Mouse (Mus musculus) spleen, embryonic (tissue): ENCODE results near the gene Hk3.

Experiments used
- CTCF ChIA-PET: fragments of 350-600 bp; sonication (Branson Sonifier 250); formaldehyde crosslinking; loops from one replicate; lab custom pipeline; 2022; lab: Charles Lee

Gene Hk3

DNA sequence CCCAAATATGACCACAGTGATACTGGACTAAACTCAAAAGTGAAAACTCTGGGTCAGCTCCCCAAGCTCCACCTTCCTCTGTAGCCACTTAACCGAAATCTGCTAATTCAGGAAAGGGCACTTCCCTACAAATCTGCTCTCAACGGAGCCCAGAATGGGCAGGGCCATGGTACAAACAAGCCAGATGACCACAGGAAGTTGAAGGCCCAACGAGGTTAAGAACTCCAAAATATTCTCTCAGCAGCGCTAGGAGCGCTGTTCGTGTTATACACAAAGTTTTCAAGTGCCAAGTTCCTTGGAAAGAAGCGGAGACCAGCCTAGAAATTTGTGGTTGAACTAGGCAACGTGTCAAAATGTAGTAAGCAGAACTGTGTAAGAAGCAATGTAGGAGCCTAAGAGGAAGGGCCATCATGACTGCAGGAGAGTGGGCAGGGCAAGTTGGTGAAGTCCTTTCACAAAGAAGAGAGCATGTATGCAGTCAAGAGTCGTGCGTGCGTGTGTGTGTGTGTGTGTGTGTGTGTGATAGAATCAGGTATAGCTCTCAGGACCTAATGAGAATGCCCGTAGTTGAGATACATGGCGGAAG lies at the start of gene Hk3:
Hk3 (minus strand) TSS at position 192 of the 586 bp plus-strand sequence.
- CTCF ChIA-PET: interaction anchor here (0.7 kb wide), 1 partner anchor 246 kb away, joined by 4 read pairs; no protein-coding TSS in a partner anchor

DNA sequence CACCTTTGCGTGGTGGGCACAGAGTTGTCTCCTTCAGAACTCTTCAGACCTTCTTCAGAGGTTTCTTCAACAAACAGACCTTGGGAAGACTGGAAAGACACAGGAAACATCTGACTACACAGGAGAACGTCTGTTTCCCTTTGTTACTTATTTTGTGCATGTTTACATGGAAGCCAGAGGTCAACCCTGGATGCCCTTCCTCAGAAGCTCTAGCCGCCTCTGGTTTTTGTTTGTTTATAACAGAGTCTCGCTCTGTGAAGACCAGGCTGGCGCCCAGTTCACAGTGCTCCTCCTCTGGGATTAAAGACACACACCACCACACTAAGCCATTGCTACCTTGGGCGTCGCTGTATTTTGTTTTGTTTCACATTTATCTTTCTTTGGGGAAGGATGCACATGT lies 48.5 kb upstream of the Hk3 start:
- CTCF ChIA-PET: no interaction called here

DNA sequence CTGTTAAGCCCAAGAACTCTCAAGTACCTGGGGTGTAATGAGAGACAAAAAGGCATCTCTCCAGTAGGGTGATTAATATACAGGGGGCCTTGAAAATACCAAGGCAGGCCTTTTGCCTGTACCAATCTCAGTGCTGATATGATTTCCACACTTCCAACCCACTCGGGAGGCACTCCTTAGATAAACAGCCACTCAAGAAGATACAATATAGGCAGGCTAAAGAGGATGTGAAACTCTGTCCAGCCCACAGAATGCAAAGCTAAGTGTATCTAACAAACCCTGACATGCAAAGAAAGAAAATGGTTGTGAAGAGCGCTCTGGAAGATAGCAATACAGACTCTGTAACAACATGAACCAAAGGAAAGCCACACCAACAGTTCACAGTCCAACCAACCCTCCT lies 42.1 kb upstream of the Hk3 start:
- CTCF ChIA-PET: no interaction called here

DNA sequence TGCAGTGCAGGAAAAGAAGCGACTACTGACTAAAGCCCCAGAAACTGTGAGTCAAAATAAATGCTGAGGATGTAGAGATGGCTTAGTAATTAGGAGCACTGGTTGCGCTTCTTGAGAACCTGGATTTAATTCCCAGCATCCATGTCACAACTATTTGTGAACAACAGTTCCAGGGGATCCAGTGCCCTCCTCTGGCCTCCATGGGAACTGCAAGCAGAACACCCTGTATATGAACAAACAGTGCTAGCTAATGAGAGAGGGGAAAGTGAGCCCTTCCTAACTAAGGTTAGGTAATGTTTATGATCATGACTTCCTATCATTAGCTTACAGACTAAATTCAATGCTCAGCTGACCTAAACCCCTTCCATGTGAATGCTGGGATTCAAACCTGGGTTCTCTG lies 36.9 kb upstream of the Hk3 start:
- CTCF ChIA-PET: interaction anchor here (0.5 kb wide), 1 partner anchor 11 kb away, joined by 3 read pairs; no protein-coding TSS in a partner anchor

DNA sequence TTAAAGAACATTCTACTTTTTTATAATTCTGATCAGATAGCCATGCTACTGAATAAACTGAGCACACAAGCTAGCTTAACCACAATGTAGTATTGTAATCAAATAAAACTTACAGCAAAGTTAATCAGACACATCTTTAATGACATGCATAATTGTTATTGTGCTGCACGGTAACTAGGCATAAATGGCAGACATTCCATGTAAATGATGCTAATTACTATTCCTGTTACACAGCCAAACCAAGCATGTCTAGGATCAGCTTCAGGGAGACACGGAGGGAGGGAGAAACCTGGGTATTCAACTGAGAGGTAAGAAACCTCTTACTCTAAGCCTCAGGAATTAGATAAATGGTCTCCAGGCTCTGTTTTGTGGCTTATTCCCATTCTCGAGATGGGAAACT lies 26.5 kb upstream of the Hk3 start:
- CTCF ChIA-PET: no interaction called here

DNA sequence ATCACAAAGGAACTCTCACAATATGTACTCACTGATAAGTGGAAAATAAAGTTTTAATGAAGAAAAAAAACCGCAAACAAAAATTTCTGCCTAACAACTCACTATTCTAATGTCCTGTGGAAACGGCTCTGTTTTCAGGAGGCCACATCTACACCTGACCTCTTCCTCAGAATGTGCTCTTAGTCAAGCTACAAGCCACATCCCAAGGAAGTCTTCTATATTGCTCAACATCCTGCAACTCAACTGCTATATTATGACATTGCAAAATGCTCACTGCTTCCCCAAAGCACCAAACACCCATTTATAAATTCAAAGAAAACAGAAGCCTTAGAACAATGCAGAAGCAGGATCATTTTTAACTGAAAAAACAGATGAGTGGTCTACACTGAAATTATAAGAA lies 18.8 kb upstream of the Hk3 start:
- CTCF ChIA-PET: no interaction called here

DNA sequence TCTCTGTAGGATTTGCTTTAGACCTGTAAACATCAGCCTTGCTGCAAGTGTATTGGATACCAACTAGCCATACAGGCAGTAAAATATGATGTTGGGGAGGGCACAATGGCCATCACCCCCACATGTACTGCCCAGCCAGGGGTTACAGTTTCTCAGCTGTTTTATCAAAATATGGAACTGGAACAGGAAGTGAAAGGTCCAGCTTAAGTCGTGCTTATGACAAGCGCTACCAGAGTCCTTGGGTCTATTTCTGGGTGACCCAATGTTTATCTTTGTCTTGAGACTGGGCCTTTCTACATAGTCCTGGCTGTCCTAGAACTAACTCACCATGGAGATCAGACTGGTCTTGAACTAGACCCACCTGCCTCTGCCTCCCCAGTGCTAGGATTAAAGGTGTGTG lies 3.0 kb upstream of the Hk3 start:
- CTCF ChIA-PET: interaction anchor here (0.8 kb wide), 1 partner anchor 39 kb away, joined by 3 read pairs; no protein-coding TSS in a partner anchor

DNA sequence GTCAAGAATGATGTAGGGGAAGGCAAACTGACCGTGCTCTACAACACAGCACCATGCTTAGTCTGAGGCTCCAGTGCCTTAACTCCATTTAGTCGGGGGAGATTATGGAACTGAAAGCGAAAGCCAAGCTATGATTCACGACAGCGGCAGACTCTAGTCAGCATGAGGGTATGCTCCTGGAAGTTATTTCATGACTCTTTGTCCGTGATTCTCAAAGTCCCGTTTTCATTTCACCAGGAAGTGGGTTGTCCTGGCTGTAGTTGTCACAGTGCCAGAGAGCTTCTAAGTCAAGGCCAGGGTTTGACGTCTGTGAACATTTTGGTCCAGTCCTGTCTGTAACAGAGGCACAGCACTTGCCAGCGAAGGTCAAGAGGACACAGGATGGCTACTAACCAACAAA lies 1.5 kb upstream of the Hk3 start:
- CTCF ChIA-PET: interaction anchor here (0.6 kb wide), 1 partner anchor 649 kb away, joined by 6 read pairs; no protein-coding TSS in a partner anchor

DNA sequence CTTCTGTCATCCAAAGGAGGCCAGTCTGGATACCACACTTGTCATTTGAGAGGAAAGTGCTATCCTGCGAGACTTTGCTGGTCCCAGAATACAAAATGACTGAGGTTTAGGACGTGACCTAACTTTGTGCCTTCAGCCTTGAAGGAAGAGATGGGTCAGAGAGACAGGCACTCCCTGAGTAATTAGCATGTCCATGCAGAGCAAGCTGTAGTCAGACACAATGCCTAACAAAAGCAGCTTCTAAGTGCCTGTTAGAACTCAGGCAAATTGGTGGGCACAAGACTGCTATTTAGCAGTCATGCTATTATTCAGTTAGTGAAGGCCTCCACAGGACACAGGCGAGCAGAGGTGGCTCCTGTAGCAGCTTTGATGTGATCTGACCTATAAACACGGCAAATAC lies 1.1 kb upstream of the Hk3 start:
- CTCF ChIA-PET: interaction anchor here (0.6 kb wide), 1 partner anchor 650 kb away, joined by 6 read pairs; no protein-coding TSS in a partner anchor

DNA sequence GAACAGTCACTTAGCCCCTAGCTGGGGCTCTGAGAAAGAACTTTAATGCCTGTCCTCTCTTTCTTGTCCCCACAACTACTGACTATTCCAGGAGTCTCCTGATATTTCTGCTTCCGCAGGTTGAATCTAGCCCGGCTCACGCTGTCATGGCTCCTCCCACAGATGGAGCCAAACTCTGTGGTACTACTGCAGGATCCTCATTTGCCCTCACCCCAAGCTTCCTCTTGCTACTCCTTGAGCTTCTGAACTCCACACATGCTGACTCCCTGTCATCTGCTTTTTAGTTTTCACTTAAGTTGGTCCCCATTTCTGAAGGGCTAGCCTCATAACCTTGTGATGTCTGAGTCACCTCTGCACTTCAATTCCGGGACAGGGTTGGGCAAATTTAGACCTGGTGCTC lies 1.1 kb downstream of the Hk3 start:
- CTCF ChIA-PET: no interaction called here

DNA sequence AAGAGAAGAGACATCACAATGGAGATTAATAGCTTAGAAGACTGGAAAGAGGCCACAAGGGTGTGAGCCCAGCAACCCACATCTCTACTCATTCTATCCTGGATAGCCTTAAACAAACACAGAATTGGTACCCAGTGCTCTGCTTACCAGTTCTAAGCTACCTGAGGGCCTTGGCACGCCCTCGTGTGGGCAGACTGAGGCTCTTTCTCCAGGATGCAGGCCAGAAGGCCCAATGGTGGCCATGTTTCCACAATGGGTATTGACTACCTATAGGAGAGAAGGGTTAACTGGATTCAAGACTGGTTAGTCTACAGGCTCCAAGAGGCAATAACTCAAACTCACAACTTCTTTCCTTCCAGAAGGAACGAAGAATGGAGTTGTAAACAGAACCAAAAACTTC lies 2.0 kb downstream of the Hk3 start:
- CTCF ChIA-PET: no interaction called here

DNA sequence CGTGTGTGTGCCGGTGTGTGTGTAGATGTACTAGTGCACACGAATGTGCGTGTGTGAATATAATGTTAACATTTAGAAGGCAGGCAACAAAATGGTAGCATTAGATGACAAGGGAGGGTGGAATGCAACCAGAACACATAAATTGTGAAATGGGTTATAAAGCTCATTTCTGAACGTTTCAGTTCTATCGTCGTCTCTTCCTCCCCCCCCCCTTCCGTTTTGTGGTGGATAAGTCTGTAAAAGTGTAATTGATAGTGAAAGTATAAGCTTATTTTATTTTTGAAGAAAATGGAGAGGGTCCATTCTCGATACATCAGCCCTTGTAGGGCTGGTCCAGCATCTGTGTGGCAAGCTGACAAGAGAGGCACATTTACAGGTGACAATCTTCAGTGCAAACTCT lies 2.5 kb downstream of the Hk3 start:
- CTCF ChIA-PET: interaction anchor here (0.6 kb wide), 1 partner anchor 164 kb away, joined by 3 read pairs; no protein-coding TSS in a partner anchor

DNA sequence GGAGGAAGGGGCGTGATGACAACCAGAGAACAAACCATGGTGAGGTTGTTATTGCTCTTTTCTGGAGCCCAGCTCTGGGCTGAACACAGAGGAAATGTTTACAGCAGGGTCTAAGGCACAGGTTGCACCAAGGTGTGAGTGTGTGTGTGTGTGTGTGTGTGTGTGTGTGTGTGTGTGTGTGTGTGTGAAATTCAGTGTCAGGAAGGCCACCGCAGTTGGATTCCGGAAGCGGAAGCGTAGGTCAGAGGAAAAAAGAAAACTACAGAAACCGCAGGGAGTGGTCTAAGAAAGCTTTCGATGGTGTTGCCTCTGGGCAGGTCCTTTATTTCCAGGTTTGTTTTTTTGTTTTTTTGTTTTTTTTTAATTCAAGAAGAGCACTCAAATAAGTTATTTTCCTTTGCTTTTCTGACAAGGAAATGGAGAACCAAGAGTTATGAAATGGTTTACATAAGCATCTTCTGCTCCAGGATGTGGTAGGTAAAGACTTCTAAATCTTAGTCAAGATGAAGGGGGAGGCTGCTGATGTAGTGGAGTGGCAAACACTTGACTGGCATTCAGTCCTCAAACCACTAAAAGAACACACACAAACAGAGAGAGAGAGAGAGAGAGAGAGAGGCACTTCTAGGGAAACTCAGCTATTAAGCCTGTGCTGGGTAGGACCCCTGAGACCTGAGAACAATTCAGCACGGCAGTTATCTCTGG lies 3.1 kb downstream of the Hk3 start:
- CTCF ChIA-PET: interaction anchor here (0.6 kb wide), 1 partner anchor 164 kb away, joined by 3 read pairs; no protein-coding TSS in a partner anchor

DNA sequence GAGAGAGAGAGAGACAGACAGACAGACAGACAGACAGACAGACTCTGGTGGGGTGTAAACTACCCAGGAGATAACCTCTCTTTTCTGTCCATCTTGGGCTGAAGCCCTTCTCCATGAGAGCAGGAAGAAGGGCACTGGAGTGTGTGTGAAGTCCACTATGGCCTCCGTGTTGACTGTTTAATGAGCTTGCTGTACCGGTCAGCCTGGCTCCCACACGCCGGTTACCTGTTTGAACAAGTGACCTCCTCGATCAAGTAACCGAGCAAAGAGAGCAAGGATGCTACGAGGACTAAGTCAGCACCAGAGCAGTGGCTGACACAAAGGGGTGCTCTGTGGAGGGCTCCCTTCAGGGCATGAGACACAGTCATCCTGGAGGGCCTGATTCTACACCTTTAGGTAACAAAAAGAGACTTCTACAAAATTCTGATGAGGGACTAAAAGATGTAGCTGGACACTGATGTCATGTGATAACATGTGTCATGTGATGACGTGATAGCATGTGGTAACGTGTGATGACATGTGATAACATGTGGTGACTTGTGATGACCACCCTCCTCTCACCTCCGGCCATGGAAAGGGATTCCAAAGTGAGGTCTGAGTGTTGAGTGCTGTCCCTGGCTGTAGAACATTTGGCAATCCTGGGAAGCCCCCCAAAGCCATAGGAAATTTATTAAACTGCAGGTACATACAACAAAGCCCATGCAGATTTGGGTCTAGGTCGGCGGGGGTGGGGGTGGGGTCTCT lies 3.9 kb downstream of the Hk3 start:
- CTCF ChIA-PET: interaction anchor here (0.7 kb wide), 1 partner anchor 952 kb away, joined by 5 read pairs; no protein-coding TSS in a partner anchor

DNA sequence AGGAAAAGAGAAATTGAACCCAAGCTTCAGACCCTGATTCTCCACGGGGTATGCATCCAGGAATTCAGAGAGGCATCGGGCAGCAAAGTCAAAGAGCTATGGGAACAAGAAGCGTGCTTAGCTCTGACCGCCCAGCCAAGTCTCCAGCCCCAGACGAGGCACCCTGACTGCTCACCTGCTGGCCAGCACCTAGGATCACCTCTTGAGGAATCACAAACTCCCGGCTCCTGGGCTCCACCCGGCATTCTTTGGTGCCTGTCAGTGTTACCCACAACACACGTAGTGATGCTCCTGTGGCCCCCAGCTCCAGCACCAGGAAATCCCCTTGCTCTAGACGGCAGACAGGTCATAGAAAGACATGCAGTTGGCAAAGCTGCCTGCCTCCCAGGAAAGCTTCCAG lies 6.7 kb downstream of the Hk3 start:
- CTCF ChIA-PET: no interaction called here

DNA sequence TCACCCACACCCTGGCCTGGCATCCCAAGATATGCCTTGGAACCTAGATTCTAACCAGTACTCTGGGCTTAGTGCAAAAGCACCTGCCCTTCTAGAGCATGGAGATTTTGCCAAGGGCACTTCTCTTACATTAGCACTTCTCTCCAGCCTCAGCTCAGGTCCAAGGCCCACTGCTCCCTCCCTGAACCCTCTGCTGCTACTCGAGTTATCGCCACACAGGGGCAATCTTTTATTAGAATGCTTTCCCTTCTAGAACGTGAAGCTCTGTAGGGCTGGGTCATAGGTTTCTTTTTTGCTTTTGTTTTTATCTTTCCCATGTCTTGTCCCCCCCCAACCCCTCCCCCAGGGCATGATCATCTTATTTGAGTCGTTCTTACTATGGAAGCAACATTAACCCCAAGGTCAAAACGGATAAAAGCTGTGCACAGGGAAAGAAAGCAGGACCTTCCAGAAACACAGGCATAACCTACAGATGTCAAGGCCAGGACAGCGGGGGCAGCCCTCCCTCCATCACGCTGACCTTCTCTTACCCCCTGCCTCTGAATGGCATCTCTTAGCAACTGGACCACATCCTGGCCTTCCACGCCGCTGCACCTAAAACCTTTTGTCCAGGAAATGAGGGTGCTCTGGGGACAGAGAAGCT lies 7.4 kb downstream of the Hk3 start:
- CTCF ChIA-PET: no interaction called here

DNA sequence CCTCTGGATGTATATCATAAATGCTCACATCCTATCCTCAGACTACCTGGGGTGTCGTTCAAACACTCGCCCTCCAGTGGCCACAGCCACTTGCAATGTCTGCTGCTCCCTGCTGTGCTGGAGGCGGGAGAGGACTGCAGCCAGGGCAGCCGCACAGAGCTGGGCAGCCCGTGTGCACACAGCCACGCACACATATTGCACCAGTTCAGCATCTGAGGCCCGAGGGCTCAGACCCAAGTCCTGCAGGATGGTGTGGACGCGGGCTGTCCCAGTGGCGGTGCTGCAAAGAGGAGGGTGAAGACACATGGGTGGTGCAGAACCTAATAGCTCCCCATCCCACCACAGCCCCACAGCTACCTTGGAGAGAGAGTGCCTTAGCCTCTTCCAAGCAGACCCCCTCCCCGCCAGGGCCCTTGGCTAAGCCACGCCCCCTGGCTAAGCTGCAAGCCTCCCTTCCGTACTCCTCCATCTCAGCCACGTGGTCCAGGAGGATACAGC lies 9.2 kb downstream of the Hk3 start:
- CTCF ChIA-PET: no interaction called here

DNA sequence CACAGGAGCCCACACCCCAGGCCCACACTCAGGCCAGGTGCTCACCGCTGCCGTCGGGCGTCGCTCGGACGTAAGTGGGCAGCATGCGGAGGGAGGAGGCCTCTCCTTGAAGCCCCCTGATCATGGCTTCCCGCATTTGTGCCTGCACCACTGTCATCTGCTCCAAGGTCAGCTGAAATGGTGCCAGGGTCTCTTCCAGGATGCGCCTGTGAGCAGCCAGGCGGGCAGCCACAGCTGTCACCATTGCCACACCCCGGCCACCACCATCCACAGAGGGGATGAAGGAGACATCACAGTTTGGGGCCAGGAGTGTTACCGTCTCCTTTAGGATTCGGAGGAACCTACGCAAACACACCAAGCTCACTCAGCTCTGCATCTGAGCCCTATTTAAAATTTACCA lies 10.1 kb downstream of the Hk3 start:
- CTCF ChIA-PET: no interaction called here

DNA sequence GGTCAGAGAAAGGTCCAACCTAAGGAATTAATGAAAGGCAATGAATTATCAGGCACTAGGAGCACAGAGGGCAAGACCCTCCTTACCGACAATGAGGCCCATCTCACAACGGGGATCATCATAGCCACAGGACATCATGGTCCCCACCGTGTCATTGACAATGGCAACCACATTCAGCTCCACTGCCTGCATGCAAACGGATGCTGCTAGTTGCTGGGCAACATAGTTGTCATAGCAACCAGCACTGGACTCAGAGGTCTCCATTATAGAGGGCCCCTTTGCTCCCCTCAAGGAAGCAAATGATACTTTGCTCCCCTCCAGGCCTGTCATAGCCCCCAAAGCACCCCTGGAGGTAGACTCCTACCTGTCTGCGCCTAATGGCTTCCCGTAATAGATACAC lies 12.6 kb downstream of the Hk3 start:
- CTCF ChIA-PET: no interaction called here

DNA sequence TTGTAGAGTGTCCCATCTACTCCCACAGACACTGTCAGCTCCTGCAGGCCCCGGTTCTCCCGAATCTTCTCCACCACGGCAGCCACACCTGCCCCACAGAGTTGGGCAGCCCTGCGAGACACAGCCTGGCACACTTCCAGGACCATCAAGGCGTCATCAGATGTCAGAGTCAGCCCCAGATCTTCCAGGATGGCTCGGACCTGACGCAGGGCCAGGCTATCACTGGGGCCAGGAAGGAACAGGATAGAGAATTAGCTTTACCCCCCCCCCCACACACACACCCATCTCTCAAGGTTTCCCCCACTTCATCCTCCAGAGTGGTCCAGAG lies 14.8 kb downstream of the Hk3 start:
- CTCF ChIA-PET: no interaction called here

DNA sequence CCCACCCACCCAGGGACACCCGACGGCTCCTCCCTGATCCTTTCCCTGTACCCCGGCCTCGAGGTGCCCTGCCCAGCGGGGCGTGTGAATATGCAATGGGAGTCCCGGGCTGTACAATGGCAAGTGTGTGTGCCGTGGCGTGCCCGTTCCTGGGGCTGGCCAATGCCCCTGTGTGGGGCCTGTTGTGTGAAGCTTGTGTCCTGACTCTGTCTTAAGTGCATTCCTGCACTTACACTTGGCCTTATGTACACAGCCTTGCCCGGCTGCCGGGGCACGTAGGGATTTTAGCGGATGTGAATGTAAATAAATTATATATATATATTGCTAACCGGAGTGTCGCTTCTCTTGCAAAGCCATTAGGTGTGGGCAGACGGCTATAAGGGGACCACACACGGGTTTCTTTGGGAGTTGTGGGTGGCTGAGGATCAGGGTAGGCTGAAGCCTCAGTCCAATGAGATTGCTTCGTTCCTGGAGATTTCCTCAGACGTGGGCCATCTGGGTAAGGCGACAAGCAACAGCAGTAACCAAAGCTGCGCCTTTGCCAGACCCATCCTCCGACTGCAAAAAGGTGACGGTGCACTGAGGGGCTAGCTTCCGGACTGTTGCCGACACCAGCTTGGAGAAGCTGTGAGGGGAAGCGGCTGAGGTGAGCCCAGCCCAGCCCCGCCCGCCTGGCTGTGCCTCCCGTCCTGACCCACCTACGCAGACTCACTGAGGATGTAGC lies 15.3 kb downstream of the Hk3 start:
- CTCF ChIA-PET: no interaction called here
